Mouse (Mus musculus) lung, adult 18-20 months (tissue): Measurements from ENCODE around the gene Fto.
A peak's percentile ranks its signal among the peaks of the same experiment; 100 is the strongest.

Experiments
- DNase-seq, 2 experiments: peaks; one replicate each; pipeline ENCODE4 v3.0.0; 2022; ENCODE audit warnings: mixed read lengths in 2 of 2

The Fto gene

DNA sequence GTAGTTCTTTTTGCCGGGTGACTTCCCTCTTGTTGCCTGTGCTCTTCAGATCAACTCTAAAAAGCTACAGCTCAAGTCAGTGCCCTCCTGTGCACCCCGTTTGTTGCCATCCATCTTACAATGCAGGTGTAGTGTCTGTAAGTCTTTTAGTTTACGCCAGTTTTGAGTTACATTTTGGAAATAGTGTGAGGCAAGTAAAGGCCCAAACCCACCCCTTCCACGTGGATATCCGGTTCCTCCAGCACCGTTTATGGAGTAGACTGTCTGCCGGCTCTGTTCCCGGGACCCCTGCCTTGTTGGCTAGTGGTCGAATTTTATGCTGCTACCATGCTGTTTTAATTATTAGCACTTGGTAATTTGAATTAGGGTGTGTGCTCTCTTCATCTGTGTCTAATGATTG lies 46.2 kb downstream of the Fto start:
- no peak for DNase-seq

DNA sequence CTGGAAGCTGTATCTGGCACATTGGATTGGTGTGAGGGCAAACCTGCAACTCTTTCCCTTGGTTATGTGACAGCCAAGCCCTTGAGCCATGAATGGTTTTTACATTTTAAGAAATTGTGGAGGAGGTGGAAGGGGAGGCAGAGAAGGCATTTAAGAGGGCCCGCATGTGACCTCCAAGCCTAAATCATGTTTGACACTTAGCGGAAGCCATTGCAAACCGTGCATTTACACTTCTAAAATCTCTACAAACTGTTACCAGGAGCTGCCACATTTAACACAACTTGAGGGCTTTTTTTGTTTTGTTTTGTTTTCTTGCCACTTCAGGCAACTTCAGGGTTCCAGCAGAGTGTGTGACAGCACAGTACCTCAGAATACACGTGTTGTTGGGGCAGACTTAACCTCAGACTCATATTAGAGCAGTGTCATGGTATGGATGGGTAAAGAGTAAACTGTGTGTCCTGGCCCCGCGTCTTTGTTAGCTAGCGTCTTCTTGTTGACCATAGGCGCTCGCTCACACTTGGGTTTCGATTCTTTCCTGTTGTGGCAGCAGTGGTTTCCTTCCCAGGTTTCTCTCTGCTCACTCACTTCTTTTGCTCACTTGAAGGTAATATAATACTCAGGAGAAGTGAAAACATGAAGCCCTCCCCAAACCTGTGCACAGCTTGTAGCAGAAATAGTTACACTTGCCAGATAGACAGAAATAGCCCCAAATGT lies 47.5 kb downstream of the Fto start:
- no peak for DNase-seq

DNA sequence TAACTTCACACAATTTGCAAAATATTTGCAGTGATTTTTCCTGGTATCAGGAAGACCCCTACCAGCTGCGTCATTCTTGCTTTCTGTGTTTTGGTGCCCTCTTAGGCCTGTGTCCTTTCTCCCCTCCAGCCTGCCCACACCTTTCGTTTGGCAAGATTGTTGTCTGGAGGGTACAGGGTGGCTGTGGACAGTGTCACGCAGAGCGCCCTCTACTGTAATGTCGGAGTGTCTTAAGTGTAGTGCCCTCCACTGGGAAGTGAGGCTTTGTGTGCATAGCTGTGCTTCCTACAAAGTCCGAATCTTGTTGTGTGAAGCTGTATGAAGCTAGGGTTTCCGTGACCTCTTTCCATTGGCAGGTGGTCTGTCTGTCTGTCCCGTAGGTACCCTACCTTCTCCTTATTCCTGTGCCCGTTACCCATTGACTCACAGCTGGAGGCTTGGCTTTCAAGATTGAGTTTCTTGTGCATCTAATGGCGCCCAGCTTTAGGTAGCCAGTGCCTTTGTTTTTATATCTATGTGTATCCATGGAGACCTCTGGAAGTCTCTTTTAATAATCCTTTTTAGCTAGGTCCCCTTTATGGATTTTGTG lies 50.0 kb downstream of the Fto start:
- peak in 1 of 2 experiments; percentile 1 for DNase-seq

DNA sequence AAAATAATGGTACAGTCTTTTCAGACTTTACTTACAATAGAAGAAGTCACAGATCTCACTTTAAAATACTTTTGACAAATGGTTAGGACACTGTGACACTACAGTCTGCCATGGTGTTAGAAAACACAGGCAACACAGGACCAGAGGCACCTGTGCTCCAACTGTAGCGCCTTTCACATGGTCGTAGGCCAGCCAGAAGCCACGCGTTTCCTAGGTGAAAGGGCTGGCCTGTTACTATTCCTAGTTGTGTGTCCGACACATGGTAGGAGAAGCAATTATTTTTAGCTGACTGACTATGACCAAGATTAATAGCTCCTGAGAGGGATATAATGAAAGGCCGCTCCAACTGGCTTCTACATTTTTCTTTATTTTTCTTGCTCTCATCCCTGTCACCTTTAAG lies 50.9 kb downstream of the Fto start:
- DNase-seq, result no peak

DNA sequence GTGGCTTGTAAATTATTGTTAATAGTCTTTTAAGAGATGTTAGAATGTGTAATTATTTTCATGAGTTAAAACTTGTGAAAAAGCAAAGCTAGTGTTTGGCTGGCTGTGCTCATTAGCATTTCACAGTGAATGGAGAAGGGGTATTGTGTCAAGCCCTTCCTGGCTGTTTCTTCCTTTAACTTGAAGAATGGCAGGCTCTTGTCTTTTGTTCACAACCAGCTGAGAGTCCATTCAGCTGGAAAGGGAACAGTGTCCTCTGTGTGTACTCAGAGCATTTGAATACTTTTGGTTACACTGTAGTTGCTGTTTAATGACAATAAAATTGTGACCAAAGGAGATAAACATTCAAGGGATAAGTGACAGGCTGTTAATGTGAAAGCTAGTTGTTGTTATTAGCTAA lies 52.5 kb downstream of the Fto start:
- no peak for DNase-seq

DNA sequence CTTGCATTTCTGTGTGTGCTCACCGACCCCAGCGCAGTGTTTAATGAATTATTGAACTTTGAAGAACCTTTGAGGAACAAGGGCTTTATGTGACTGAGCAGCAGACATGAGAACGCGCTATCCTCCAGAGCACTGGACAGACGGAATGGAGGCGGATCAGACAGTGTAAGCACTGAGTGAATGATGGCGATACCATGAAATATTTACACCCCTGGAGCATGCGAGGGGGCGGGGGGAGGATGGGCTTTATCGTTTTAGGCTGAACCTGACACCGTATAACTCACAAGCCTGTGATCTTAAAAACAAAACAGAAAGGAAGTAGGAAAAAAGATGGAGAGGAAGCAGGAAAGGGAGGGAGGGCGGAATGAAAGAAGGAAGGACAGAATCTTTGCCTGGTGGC lies 57.6 kb downstream of the Fto start:
- DNase-seq, result no peak

DNA sequence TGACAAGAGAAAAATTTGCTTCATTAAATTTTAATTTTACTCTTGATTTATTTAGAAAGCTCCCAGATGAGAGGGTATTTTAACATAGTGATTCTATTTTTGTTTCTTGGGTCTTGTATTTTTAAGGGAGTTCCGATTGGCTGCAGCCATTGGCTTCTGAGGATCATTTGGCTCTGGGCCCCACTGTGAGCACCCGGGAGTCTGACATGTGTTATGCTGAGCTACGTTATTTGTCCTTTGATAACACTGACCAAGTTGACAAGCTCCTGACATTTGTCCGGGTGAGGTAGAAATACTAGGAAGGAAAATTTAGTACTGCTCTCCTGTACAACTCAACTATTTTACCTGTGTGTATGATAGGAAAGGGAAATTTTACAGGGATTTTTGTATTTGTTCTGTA lies 58.7 kb downstream of the Fto start:
- no peak for DNase-seq

DNA sequence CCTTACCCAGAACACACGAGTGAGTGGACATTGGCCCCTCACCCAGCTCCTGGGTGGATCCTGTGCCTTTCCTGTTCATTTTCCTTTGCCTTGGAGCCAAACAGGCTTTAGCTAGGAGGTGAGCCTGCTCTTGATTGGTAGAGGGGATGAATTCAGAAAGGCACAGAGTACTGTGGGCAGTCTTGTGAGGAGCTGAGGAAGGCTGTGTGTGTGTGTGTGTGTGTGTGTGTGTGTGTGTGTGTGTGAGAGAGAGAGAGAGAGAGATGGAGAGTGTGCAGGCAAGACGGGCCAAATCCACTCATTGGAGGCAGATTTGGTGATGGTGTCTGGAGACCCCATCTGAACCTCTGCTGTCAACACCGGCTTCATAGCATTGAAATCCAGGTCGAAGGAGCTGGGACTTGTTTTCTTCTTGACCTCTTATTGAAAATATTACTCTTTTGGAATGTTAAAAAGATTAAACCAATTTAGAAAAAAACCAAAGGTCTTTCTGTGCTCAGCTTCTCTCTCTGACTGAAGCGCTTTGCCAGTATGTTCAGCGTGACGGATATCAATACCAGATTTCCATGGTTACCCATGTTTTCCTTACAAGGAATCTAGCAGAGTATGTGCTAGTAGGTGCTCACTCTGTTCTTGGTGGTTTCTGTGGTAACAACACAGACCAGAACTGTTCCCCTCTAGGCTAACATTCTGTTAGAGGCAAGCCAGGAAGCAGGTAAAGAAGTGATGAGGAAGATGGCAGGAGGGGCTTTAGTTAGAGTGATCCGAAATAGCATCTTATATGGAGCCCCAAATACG lies 59.7 kb downstream of the Fto start:
- DNase-seq, result no peak

DNA sequence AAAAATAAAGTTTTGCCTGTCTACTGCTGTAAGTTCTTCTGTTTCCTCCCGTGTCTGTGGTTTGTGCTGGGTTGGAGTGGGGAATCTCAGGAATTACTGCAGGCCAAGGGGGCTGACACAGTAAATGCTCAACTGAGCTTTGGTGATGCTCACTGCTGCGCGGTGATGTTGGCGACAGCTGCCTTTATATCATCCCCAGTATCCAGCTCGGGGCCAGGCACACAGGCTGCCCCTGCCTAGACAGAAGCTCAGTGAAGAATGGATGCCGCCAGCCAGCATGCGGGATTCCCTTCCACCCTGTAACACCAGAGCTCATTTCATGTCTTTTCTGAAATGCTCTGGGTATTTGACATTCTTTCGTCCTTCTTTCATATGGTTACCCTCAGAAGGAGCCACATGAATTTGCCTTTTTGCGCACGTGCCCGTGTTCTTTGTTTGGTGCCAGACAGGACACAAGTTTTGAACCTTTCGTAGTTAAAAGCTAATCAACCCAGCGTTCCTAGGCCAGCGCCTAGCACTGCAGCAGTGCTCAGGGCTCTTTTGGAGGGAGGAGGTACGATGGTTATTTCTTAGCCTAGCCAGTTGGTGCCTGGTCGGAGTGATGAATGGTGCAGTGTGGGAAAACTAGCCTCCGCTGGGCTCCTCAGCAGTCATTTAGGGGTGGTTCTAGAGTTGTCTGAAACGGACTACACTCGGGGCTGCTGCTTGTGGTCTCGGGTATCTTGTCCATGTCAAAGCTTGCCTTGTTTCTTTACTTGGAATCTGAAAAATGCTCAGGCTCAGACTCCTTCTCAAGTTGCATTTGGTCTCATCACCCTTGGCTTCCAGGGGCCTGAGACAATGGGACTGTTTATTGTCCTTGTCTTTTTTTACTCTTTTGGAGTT lies 62.0 kb downstream of the Fto start:
- DNase-seq, result no peak

DNA sequence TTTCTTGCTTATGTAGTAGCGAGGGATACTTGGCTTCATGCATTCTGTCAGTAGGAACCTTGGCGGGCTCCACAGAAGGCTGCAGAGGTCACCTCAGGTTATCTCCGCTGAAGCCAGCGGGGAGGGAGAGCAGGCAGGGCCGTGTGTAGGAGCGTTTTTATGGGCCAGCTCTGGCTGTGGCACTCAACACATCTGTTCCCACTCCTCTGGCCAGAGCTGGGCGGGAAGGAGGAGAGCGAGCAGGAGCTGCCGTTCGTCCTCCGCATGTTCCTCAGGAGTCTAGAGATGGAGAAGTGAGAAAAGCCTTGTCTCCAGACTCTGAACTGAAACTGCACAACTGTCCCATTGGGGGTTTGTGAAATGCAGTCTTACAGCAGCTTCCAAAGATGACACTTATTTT lies 63.5 kb downstream of the Fto start:
- DNase-seq, result peak in 1 of 2 experiments; percentile 27

DNA sequence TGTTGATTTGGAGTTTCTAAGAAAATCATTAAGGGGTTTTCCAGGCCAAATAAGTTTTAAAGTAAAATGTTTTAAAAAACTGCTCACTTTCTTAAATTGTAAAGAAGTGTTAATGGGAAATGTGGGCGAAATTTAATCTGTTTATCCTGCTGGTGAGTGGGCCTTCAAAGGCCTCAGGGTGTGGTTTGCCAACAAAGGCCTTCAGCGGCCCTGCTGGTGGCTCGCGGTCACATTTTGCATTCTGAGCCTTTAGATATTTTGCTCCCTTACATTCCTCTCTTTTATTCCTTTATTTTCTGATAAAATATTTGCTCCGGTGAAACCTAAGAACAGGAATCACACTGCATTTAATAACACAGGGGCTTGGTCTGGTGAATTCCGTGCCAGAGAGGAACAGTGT lies 64.0 kb downstream of the Fto start:
- no peak for DNase-seq

DNA sequence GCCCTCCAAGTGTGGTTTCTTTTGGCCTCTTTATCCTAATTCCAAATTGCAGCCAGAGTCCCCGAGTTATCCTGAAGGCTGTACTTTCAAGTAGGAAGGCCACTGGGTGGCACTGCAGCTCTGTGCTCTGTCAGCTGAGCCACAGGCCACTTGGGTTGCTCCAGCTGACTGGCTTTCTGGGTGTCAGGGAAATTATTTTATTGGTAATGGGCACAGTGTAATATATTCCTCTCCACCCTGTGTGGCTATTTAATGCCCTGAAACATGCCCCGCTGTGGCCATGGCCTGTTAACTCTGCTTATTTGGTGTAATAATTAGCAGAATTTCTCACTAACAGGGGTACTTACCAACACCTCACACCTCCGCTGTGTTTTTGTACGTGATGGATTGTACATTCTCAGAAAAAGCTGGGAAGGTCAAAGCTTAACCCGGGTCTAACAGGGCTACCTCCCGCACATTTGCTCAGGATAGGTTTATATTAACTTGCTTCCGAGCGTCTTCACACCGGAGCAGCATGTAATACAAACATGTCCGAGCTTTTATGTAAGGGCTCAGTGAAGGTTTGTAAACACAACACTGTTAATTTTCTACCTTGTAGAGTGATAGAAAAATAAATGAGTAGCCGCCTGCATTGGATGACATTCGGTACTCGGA lies 65.6 kb downstream of the Fto start:
- peak; percentile 77 to 85 for DNase-seq

DNA sequence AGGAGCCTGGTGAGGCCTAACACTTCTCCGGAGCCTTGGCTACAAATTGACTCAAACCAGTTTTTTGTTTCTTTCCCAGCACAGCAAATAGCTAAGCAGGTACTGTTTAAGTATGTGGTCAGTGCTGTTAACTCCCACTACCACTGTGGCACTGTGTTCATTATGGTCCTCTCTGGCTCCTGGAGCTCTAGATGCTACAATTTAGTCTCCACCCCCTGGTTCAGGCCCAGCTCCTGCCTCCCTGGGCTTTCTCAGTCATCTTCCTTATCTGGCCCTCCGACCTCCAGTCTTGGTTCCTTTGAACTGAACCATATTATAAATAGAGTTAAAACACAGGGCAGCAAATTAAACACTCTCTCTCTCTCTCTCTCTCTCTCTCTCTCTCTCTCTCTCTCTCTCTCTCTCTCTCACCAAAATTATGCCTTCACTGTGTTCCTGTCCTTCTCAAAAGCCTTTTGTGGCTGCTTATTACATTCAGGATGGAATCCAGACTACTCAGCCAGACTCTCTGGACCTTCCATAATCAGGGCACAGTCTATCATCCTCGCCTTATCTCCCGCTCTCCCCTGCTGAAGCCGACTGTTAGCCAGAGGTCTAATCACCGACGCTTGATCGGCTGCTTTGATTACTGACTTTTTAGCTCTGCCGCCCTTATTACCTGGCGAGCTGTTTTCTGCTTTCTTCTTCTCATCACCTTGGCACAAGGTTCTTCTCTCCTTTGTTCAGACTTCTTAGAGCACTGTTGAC lies 67.6 kb downstream of the Fto start:
- DNase-seq, result no peak

DNA sequence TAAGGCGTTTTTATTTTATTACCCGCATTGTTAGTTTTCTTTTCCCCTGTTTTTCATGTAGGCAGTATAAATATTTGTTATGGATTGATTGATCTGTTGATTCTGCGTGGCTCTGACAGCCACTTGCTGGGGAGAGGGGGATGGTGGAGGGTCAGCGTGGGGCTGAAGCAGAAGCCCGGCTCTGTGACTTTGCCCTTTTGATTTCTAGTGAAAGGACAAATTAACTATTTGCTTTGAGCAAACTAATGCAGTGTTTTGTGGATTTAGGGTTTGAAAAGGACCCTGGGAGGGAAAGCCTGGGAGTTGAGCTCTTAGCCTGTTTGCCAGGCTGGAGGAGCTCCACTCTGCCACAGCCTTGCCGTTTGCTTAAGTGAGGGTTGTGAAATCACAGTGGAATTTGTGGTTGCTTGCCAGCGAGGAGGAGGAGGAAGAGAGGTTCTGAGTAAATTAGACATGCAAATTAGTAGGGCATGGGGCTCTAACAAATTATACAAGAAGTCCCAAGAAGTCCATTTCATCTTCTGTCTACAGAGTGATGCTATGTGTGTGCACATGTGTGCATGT lies 68.3 kb downstream of the Fto start:
- DNase-seq, result peak; percentile 88 to 91

DNA sequence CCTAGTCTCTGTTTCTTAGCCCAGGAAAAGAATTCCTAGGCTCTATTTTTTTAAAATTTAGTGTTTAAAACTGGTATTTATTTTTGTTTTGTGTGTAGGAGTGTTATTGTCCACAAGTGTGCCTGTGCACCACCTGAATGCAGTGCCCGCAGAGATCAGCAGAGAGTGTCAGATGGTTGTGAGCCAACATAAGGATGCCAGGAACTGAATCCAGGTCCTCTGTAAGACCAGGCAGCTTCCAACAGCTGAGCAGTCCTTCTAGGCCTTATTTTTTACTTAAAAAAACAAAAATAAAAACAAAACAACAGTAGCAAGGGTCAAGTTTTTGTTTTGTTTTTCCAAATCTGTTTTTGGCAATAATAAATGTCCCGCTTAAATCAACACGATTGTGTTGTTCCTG lies 69.9 kb downstream of the Fto start:
- no peak for DNase-seq

DNA sequence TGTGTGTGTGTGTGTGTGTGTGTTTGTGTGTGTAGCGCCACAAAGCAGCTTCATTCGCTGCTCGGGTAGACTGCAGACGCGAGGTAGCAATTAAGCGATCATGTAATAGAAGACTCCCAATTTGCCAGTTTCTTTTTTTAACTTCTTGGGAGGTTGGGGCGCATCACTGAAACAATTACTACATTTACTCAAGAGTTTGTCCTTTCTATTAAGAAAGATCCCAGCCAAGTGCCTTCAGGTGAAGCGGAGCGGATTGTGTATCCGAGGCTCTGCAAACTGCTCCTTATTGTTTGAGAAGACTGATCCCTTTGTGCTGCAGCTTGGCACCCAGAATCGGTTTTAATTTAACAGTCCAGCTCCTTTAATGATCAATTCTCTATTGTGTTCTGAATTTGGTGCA lies 70.5 kb downstream of the Fto start:
- no peak for DNase-seq

DNA sequence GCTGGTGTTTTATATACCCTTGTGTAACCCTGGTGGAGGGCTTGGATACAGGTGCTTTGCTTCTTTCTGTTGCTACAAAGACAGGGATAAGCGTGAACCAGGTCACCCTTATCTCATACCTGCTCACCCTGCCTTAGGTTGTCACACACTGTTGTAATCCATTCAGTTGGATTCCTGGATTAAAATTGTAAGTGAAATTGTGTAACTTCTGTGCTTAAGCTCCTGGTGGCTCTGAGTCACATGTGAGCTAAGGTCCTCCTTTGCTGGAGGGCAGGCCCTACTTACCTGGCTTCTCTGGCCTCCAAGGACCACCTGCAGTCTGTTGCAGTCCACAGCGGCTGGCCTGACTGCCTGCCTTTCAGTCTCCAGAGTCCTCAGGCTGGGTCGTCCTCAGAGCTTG lies 71.1 kb downstream of the Fto start:
- no peak for DNase-seq

DNA sequence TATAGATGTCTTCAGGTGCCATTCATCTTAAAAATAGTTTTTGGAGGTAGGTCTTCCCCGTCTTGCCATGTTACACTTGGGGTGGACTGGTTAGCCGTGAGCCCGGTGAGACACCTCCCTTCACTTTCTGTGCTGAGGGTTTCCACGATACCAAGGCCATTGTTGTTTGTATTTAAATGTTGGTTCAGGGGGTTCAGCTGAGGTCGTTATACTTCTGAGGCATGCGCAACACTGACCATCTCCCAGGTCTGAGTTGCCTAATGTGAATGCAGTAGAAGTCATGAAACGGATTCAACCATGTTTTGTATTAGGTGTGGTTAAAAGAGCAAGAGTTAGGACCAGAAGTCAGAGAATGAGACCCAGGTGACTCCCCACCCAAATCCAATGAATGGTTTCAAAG lies 72.5 kb downstream of the Fto start:
- DNase-seq, result no peak

DNA sequence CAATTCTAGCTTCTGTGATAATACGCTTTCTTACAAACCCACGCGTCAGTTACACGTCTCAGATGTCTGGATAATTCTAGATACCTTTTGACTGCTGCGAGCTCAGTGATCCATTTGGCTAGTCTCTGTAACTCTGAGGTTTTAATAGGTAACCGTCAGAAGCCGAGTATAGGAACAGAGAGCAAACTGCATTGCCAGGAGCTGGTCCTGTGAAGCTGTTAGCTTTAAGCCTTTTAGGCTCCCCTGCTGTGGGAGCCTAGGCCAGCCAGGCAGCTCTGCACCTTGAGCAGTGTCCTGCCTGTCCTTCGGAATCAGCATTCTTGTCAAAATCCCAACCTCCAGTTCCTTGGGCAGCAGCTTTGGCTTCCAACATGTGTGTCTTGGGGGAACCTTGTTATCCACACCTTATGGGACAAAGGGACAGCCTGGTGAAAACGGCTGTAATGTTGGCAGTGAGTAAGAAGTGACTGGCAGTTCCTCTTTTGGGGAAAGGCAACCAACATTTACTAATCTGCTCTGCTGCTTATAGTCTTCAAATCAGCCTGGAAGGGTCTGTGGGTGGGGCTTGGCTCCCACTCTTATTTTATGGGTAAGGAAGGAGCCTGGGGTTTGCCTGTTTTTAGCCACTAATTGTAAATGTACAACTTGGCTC lies 77.2 kb downstream of the Fto start:
- no peak for DNase-seq

DNA sequence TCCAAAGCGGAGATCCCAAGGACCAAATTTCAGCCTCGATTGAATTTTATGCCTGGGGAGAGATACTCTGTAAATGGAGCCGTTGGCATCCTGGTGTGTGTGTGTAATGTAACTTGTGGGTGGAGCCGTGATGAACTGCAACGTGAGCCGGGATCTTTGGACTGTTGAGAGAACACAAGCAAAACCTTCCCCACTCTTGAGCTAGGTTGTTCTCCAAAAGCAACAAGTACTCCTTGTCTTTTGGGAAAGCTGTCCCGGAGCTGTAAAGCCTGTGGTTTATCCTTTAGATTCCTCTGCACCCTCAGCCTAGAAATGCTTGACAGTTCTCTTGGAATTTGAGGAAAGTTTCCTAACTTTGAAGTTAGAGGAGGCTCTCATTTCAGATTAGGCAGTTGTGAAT lies 78.9 kb downstream of the Fto start:
- DNase-seq, result no peak
